Comparison of ENCODE assay signal across 32 mouse cellular contexts in the genomic region with DNA sequence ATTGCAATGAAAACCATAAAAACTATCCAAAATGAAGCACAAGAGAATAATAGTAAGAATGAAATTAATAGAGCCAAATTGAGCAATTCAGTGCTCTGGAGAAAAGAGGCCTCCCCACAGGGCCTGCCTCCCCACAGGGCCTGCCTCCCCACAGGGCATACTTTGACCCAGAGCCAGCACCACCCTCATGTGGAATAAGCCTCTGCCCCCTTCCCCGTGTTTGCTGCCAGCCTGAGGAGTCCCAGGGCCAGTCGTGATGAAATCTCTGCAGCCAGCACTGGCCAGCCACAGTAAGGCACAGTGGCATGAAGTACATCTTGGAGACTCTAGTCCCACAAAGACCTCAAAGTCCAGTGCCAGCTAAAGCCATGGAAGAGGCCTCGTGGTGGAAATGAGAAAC. TPM values are rescaled to one million over a fixed set of nuclear protein-coding genes. Genes with fewer than 3 reads are reported as not detected.
DNase-seq lines count a peak whose midpoint lies in the region; ATAC-seq and TF ChIP-seq lines count a peak whose summit lies in the region.
"Had no signal": no experiment of that assay in that cellular context is flagged by ENCODE, and none has a peak within 500 bp of the region (broad histone marks: within the 10 kb centered on the region; RNA-seq: fewer than 3 reads in every experiment).

No protein-coding gene starts in this region.

- TF ChIP-seq EP300 in liver, postnatal 0 days (IDR thresholded peaks at IDR 0.05; ENCODE audit: low read depth): no peak

- no peak overlapping the region for H3K4me2 ChIP-seq in kidney, embryonic 15.5 days
- H3K4me2 ChIP-seq in liver, postnatal 0 days (ENCODE audit: low read depth, low read length): no peak overlapping the region
- H3K4me2 ChIP-seq: embryonic facial prominence, embryonic 15.5 days; hindbrain, embryonic 15.5 days; liver, embryonic 11.5 days; midbrain, embryonic 12.5 days; neural tube, embryonic 12.5 days had no signal

- no peak overlapping the region for H3K4me3 ChIP-seq in kidney, adult 2 months (ENCODE audit: insufficient read depth, low read depth, low read length)
- H3K4me3 ChIP-seq in kidney, embryonic 15.5 days (replicated peaks): no peak overlapping the region
- no peak overlapping the region for H3K4me3 ChIP-seq in liver, postnatal 0 days (ENCODE audit: low read depth, low read length)
- H3K4me3 ChIP-seq in left cerebral cortex, adult 2 months: no peak overlapping the region
- H3K4me3 ChIP-seq: embryonic facial prominence, embryonic 10.5 days; embryonic facial prominence, embryonic 15.5 days; hindbrain, embryonic 10.5 days; hindbrain, embryonic 15.5 days; megakaryocyte, embryonic 14.5 days; midbrain, embryonic 12.5 days; myocyte; neural tube, embryonic 12.5 days had no signal

- peak; percentile 45 for DNase-seq in adrenal gland, postnatal 10 days
- DNase-seq in adrenal gland, adult 18-20 months (ENCODE audit: low spot score in 2 of 2): no peak
- peak; percentile 41 for DNase-seq in kidney, adult 2 months
- DNase-seq in liver: peak; percentile 15
- no peak for DNase-seq in liver, postnatal 0 days
- no peak for DNase-seq in left cerebral cortex, adult 2 months (ENCODE audit: extremely low spot score in 1 of 2, low spot score in 2 of 2)
- DNase-seq: cerebellum, adult 8-10 months; cerebellum, postnatal 25 days; gastrocnemius, postnatal 14 days; heart, postnatal 14 days; layer of hippocampus, adult 9-11 months; lung, postnatal 4 days; right cerebral cortex, adult 18-20 months; spleen, adult 18-20 months; thymus, postnatal 14 days had no signal

- H3K36me3 ChIP-seq in kidney, adult 2 months (ENCODE audit: control insufficient read depth, insufficient read depth, low read length): peaks cover 1% of the 10 kb centered on the region; the same call in 1 of the 2 replicates
- 0 out of 2 replicates have a peak, but pooled peaks cover 3% of the 10 kb centered on the region for H3K36me3 ChIP-seq in kidney, embryonic 15.5 days
- H3K36me3 ChIP-seq in liver, postnatal 0 days (replicated peaks; ENCODE audit: insufficient read depth, low read length): no peaks in the 10 kb centered on the region
- H3K36me3 ChIP-seq: embryonic facial prominence, embryonic 15.5 days; hindbrain, embryonic 15.5 days; midbrain, embryonic 12.5 days; neural tube, embryonic 12.5 days had no signal

- H3K9ac ChIP-seq in kidney, embryonic 15.5 days: no peak overlapping the region
- H3K9ac ChIP-seq in liver, postnatal 0 days (replicated peaks): no peak overlapping the region
- H3K9ac ChIP-seq: embryonic facial prominence, embryonic 15.5 days; hindbrain, embryonic 15.5 days; midbrain, embryonic 12.5 days; neural tube, embryonic 12.5 days had no signal

- intact Hi-C loops in left cerebral cortex, adult 2 months (cut with DNase I): no loop called here

- H3K27ac ChIP-seq in kidney, adult 2 months (ENCODE audit: insufficient read depth, low read depth, low read length): no peak overlapping the region
- H3K27ac ChIP-seq in kidney, embryonic 15.5 days: no peak overlapping the region
- no peak overlapping the region for H3K27ac ChIP-seq in liver, postnatal 0 days (ENCODE audit: low read depth)
- no peak overlapping the region for H3K27ac ChIP-seq in left cerebral cortex, adult 2 months
- H3K27ac ChIP-seq: embryonic facial prominence, embryonic 10.5 days; embryonic facial prominence, embryonic 15.5 days; hindbrain, embryonic 10.5 days; hindbrain, embryonic 15.5 days; midbrain, embryonic 12.5 days; neural tube, embryonic 12.5 days had no signal

- TF ChIP-seq POLR2A in kidney, adult 2 months (IDR thresholded peaks at IDR 0.05; ENCODE audit: low read depth, low read length): no peak

- H3K9me3 ChIP-seq in kidney, embryonic 15.5 days (replicated peaks): no peaks in the 10 kb centered on the region
- H3K9me3 ChIP-seq in liver, postnatal 0 days (ENCODE audit: low read length): no peaks in the 10 kb centered on the region
- H3K9me3 ChIP-seq: embryonic facial prominence, embryonic 10.5 days; embryonic facial prominence, embryonic 15.5 days; hindbrain, embryonic 10.5 days; hindbrain, embryonic 15.5 days; megakaryocyte, embryonic 14.5 days; midbrain, embryonic 12.5 days; neural tube, embryonic 12.5 days had no signal

- no peak for ATAC-seq in kidney, embryonic 15.5 days (replicated peaks; ENCODE audit: low FRiP score)
- no peak for ATAC-seq in liver, postnatal 0 days
- ATAC-seq: forebrain, embryonic 14.5 days; lung, postnatal 0 days had no signal

- H3K4me1 ChIP-seq in kidney, adult 2 months (ENCODE audit: control insufficient read depth, insufficient read depth, low read length): peaks cover 7% of the 10 kb centered on the region; the same call in 1 of the 2 replicates
- H3K4me1 ChIP-seq in kidney, embryonic 15.5 days: no peaks in the 10 kb centered on the region
- no peaks in the 10 kb centered on the region for H3K4me1 ChIP-seq in liver, postnatal 0 days (ENCODE audit: insufficient read depth)
- H3K4me1 ChIP-seq: embryonic facial prominence, embryonic 15.5 days; hindbrain, embryonic 10.5 days; hindbrain, embryonic 15.5 days; midbrain, embryonic 12.5 days; neural tube, embryonic 12.5 days had no signal

- no peaks in the 10 kb centered on the region for H3K27me3 ChIP-seq in kidney, adult 2 months (replicated peaks; ENCODE audit: control insufficient read depth, insufficient read depth, low read length)
- H3K27me3 ChIP-seq in kidney, embryonic 15.5 days: no peaks in the 10 kb centered on the region
- no peaks in the 10 kb centered on the region for H3K27me3 ChIP-seq in liver, postnatal 0 days (ENCODE audit: insufficient read depth, low read length)
- H3K27me3 ChIP-seq: embryonic facial prominence, embryonic 15.5 days; hindbrain, embryonic 15.5 days; megakaryocyte, embryonic 14.5 days; midbrain, embryonic 12.5 days; neural tube, embryonic 12.5 days had no signal

- 43% methylated on average over 3 of the region's 3 CpGs for WGBS in kidney, adult 2 months
- WGBS in kidney, embryonic 15.5 days: 77% methylated on average over 3 of the region's 3 CpGs
- WGBS in liver, postnatal 0 days (ENCODE audit: insufficient replicate concordance): 70% methylated on average over 3 of the region's 3 CpGs

- no peak for TF ChIP-seq CTCF in kidney, adult 2 months (conservative IDR thresholded peaks at IDR 0.05; ENCODE audit: insufficient read depth, insufficient read length, low read depth, low read length)
- TF ChIP-seq CTCF in liver, postnatal 0 days (IDR thresholded peaks at IDR 0.05; ENCODE audit: low read depth): no peak
- TF ChIP-seq CTCF in left cerebral cortex, adult 2 months (IDR thresholded peaks at IDR 0.05): no peak

RNA-seq across cellular contexts. Expression of a gene that starts 57.5 kb away (rescaled TPM):
- total RNA-seq in adrenal gland, postnatal 10 days (2021): not detected
- total RNA-seq in adrenal gland, adult 18-20 months (2021): not detected
- not detected in 2 replicates for polyA plus RNA-seq in kidney, adult 2 months (2012; rRNA removed)
- not detected in 2 replicates for polyA plus RNA-seq in kidney, embryonic 15.5 days (2015; fragmentation: Nextera tagmentation; extraction: Ambion mirVana)
- polyA plus RNA-seq in liver, postnatal 0 days (2015; fragmentation: Nextera tagmentation; extraction: Ambion mirVana): not detected in 2 replicates
- total RNA-seq in left cerebral cortex, adult 2 months (2021): under 1 TPM; 0.23 TPM
- total RNA-seq: gastrocnemius, postnatal 14 days; granulocyte monocyte progenitor cell, adult 5-6 weeks; MEL had no signal
- polyA plus RNA-seq: forebrain, embryonic 14.5 days; heart, embryonic 14.5 days; intestine, embryonic 14.5 days; liver, embryonic 11.5 days; lung, postnatal 0 days; myocyte; stomach, embryonic 16.5 days had no signal

Comparison
In these comparisons a context has a peak if more than half of its experiments do, and no peak if none do; other contexts are left out.
1. DNase-seq: peak in adrenal gland, postnatal 10 days (single experiment), kidney, adult 2 months (single experiment) and liver (single experiment); none in adrenal gland, adult 18-20 months (0 of 2), liver, postnatal 0 days (single experiment) and left cerebral cortex, adult 2 months (0 of 2).